Comparison of ENCODE assay signal across 9 mouse cellular contexts in genomic region chr11:117652907-117653306, GRCm38 (mm10). TPM values are rescaled to one million over a fixed set of nuclear protein-coding genes. Genes with fewer than 3 reads are reported as not detected.
DNase-seq lines count a peak whose midpoint lies in the region; ATAC-seq and TF ChIP-seq lines count a peak whose summit lies in the region.
"Had no signal": no experiment of that assay in that cellular context is flagged by ENCODE, and none has a peak within 500 bp of the region (broad histone marks: within the 10 kb centered on the region; RNA-seq: fewer than 3 reads in every experiment).

No protein-coding gene starts in this region.

- peaks cover 18% of the 10 kb centered on the region for H3K4me1 ChIP-seq in kidney, embryonic 15.5 days
- peaks cover 24% of the 10 kb centered on the region for H3K4me1 ChIP-seq in embryonic facial prominence, embryonic 15.5 days
- peaks cover 23% of the 10 kb centered on the region for H3K4me1 ChIP-seq in hindbrain, embryonic 14.5 days (replicated peaks; ENCODE audit: control insufficient read depth, insufficient read depth, low read length)
- H3K4me1 ChIP-seq in midbrain, embryonic 15.5 days = peaks cover 30% of the 10 kb centered on the region
- H3K4me1 ChIP-seq in cerebellum, adult 2 months (ENCODE audit: control insufficient read depth, insufficient read depth, low read length) = peaks cover 4% of the 10 kb centered on the region; the same call in 1 of the 2 replicates

- ATAC-seq in kidney, embryonic 15.5 days (replicated peaks; ENCODE audit: low FRiP score) = no peak
- no peak for ATAC-seq in embryonic facial prominence, embryonic 15.5 days (ENCODE audit: insufficient number of reproducible peaks, low FRiP score, low TSS enrichment, low read depth)
- ATAC-seq in hindbrain, embryonic 14.5 days (ENCODE audit: low FRiP score) = no peak
- no peak for ATAC-seq in midbrain, embryonic 15.5 days (replicated peaks)

- no peaks in the 10 kb centered on the region for H3K36me3 ChIP-seq in kidney, embryonic 15.5 days
- no peaks in the 10 kb centered on the region for H3K36me3 ChIP-seq in embryonic facial prominence, embryonic 15.5 days
- no peaks in the 10 kb centered on the region for H3K36me3 ChIP-seq in hindbrain, embryonic 14.5 days (replicated peaks; ENCODE audit: control insufficient read depth, insufficient read depth)
- no peaks in the 10 kb centered on the region for H3K36me3 ChIP-seq in midbrain, embryonic 15.5 days (replicated peaks)

- H3K9me3 ChIP-seq in kidney, embryonic 15.5 days (replicated peaks) = no peaks in the 10 kb centered on the region
- no peaks in the 10 kb centered on the region for H3K9me3 ChIP-seq in embryonic facial prominence, embryonic 15.5 days (replicated peaks)
- H3K9me3 ChIP-seq in hindbrain, embryonic 14.5 days (ENCODE audit: control insufficient read depth, low read length) = no peaks in the 10 kb centered on the region
- H3K9me3 ChIP-seq in midbrain, embryonic 15.5 days = no peaks in the 10 kb centered on the region

- WGBS in kidney, embryonic 15.5 days = 68% methylated on average over 3 of the region's 3 CpGs
- 72% methylated on average over 3 of the region's 3 CpGs for WGBS in embryonic facial prominence, embryonic 15.5 days
- 51% methylated on average over 3 of the region's 3 CpGs for WGBS in hindbrain, embryonic 14.5 days
- WGBS in midbrain, embryonic 15.5 days = 56% methylated on average over 3 of the region's 3 CpGs
- WGBS in cerebellum, adult 2 months = 83% methylated on average over 3 of the region's 3 CpGs

- H3K4me3 ChIP-seq in kidney, embryonic 15.5 days (replicated peaks) = peak overlapping the region; percentile 97; the same call in 1 of the 2 replicates
- peak overlapping the region; percentile 84; the same call in 1 of the 2 replicates for H3K4me3 ChIP-seq in embryonic facial prominence, embryonic 15.5 days (replicated peaks)
- peak overlapping the region; percentile 88; the same call in 1 of the 2 replicates for H3K4me3 ChIP-seq in hindbrain, embryonic 14.5 days (replicated peaks; ENCODE audit: low read length)
- H3K4me3 ChIP-seq in midbrain, embryonic 15.5 days = peak overlapping the region; percentile 93
- H3K4me3 ChIP-seq in cerebellum, adult 2 months (replicated peaks; ENCODE audit: insufficient read depth, low read depth, low read length) = no peak overlapping the region

- no peak overlapping the region for H3K27ac ChIP-seq in kidney, embryonic 15.5 days
- peak overlapping the region; percentile 99; the same call in 1 of the 2 replicates for H3K27ac ChIP-seq in embryonic facial prominence, embryonic 15.5 days (replicated peaks)
- peak overlapping the region; percentile 99 for H3K27ac ChIP-seq in hindbrain, embryonic 14.5 days
- H3K27ac ChIP-seq in midbrain, embryonic 15.5 days = peak overlapping the region; percentile 99
- no peak overlapping the region for H3K27ac ChIP-seq in cerebellum, adult 2 months (ENCODE audit: insufficient read depth, low read length)

- H3K27me3 ChIP-seq in kidney, embryonic 15.5 days = peaks cover 29% of the 10 kb centered on the region
- peaks cover 2% of the 10 kb centered on the region; the same call in 1 of the 2 replicates for H3K27me3 ChIP-seq in embryonic facial prominence, embryonic 15.5 days
- no peaks in the 10 kb centered on the region for H3K27me3 ChIP-seq in hindbrain, embryonic 14.5 days (ENCODE audit: control insufficient read depth, insufficient read depth, low read length)
- H3K27me3 ChIP-seq in midbrain, embryonic 15.5 days (replicated peaks) = no peaks in the 10 kb centered on the region
- H3K27me3 ChIP-seq in cerebellum, adult 2 months (ENCODE audit: control insufficient read depth, insufficient read depth, low read length) = no peaks in the 10 kb centered on the region

- TF ChIP-seq POLR2A in cerebellum, adult 2 months (IDR thresholded peaks at IDR 0.05; ENCODE audit: borderline replicate concordance, insufficient read depth, low read length) = no peak

- no peak for TF ChIP-seq CTCF in cerebellum, adult 2 months (IDR thresholded peaks at IDR 0.05; ENCODE audit: borderline replicate concordance, insufficient read depth, low read depth, low read length)

- peak overlapping the region; percentile 93 for H3K4me2 ChIP-seq in kidney, embryonic 15.5 days
- H3K4me2 ChIP-seq in embryonic facial prominence, embryonic 15.5 days (replicated peaks) = peak overlapping the region; percentile 87
- peak overlapping the region; percentile 60 for H3K4me2 ChIP-seq in hindbrain, embryonic 14.5 days (replicated peaks)
- peak overlapping the region; percentile 86 for H3K4me2 ChIP-seq in midbrain, embryonic 15.5 days

- no peak for DNase-seq in kidney, adult 9 months
- DNase-seq in hindbrain, embryonic 14.5 days (ENCODE audit: low spot score) = no peak
- no peak for DNase-seq in gastrocnemius, adult 18-20 months (ENCODE audit: low spot score)
- DNase-seq in cerebellum, adult 2 months = no peak
- DNase-seq in adrenal gland, postnatal 25 days = no peak
- DNase-seq: thymus, postnatal 14 days had no signal

- no peak overlapping the region for H3K9ac ChIP-seq in kidney, embryonic 15.5 days
- H3K9ac ChIP-seq in embryonic facial prominence, embryonic 15.5 days = no peak overlapping the region
- peak overlapping the region; percentile 97; the same call in 1 of the 2 replicates for H3K9ac ChIP-seq in hindbrain, embryonic 14.5 days
- peak overlapping the region; percentile 77; the same call in 1 of the 2 replicates for H3K9ac ChIP-seq in midbrain, embryonic 15.5 days

RNA-seq across cellular contexts. Expression of gene Tnrc6c, which starts 1.2 kb away (rescaled TPM):
- polyA plus RNA-seq in kidney, embryonic 15.5 days (2015; fragmentation: Nextera tagmentation; extraction: Ambion mirVana) = 10.0 and 10.5 TPM in 2 replicates
- 17.1 and 17.3 TPM in 2 replicates for polyA plus RNA-seq in embryonic facial prominence, embryonic 15.5 days (2015; fragmentation: Nextera tagmentation; extraction: Ambion mirVana)
- polyA plus RNA-seq in hindbrain, embryonic 14.5 days (2014; fragmentation: Nextera tagmentation; extraction: Ambion mirVana) = 23.4 and 25.1 TPM in 2 replicates
- polyA plus RNA-seq in midbrain, embryonic 15.5 days (2015; fragmentation: Nextera tagmentation; extraction: Ambion mirVana) = 32.5 and 35.4 TPM in 2 replicates
- 10 to 100 TPM; 20.2 to 20.5 TPM for total RNA-seq in gastrocnemius, adult 18-20 months (2021)
- 43.8 and 52.1 TPM in 2 replicates for polyA plus RNA-seq in cerebellum, adult 2 months (2012; rRNA removed)
- 24.1 and 29.4 TPM in 2 replicates for total RNA-seq in adrenal gland, postnatal 25 days (2021)

Comparison
In these comparisons a context has a peak if more than half of its experiments do, and no peak if none do; other contexts are left out.
1. H3K27ac ChIP-seq: peak in embryonic facial prominence, embryonic 15.5 days (single experiment), hindbrain, embryonic 14.5 days (single experiment) and midbrain, embryonic 15.5 days (single experiment); none in kidney, embryonic 15.5 days (single experiment) and cerebellum, adult 2 months (single experiment).
2. H3K9ac ChIP-seq: peak in hindbrain, embryonic 14.5 days (single experiment) and midbrain, embryonic 15.5 days (single experiment); none in kidney, embryonic 15.5 days (single experiment) and embryonic facial prominence, embryonic 15.5 days (single experiment).
3. Peak in every context shown above with its lines, with median percentiles within 50 percentile points of each other: H3K4me2 ChIP-seq.